Mouse (Mus musculus) hindbrain, embryonic 16.5 days (tissue): ENCODE results near the gene Foxo6. TPM values are rescaled to one million over a fixed set of nuclear protein-coding genes. Genes with fewer than 3 reads are reported as not detected.

Experiments
- ATAC-seq: fragments of 200-750 bp; cut with Nextera tagmentation; 2 replicates; pipeline ENCODE4 v1.8.0; 2017; ENCODE audit warnings: moderate TSS enrichment, moderate library complexity
- H3K27ac ChIP-seq: fragments of 300-500 bp; sonication (generic); 2 replicates; pipeline ENCODE4 v1.5.1; 2014; ENCODE audit warnings: low read depth, mild to moderate bottlenecking, control low read depth, low read length, moderate library complexity
- H3K27me3 ChIP-seq: fragments of 300-500 bp; sonication (generic); replicated peaks from 2 replicates; pipeline ENCODE4 v1.6.1; 2014; ENCODE audit warnings: low read length; ENCODE audit not compliant: control insufficient read depth, insufficient read depth
- H3K36me3 ChIP-seq: fragments of 300-500 bp; sonication (generic); 2 replicates; pipeline ENCODE4 v1.6.1; 2014; ENCODE audit warnings: mild to moderate bottlenecking, low read length, moderate library complexity, mixed read lengths; ENCODE audit not compliant: control insufficient read depth, insufficient read depth
- H3K4me1 ChIP-seq: fragments of 300-500 bp; sonication (generic); 2 replicates; pipeline ENCODE4 v1.6.1; 2014; ENCODE audit warnings: low read depth, low read length; ENCODE audit not compliant: control insufficient read depth, insufficient read depth
- H3K4me2 ChIP-seq: fragments of 300-500 bp; sonication (generic); 2 replicates; pipeline ENCODE4 v1.6.1; 2014; ENCODE audit warnings: mild to moderate bottlenecking, low read length, control low read depth, moderate library complexity
- H3K4me3 ChIP-seq: fragments of 300-500 bp; sonication (generic); 2 replicates; pipeline ENCODE4 v1.5.1; 2014; ENCODE audit warnings: mild to moderate bottlenecking, low read length, control low read depth, moderate library complexity
- H3K9ac ChIP-seq: fragments of 300-500 bp; sonication (generic); 2 replicates; pipeline ENCODE4 v1.6.1; 2014; ENCODE audit warnings: low read depth, mild to moderate bottlenecking, control low read depth, low read length, moderate library complexity
- H3K9me3 ChIP-seq: fragments of 300-500 bp; sonication (generic); 2 replicates; pipeline ENCODE4 v1.6.1; 2014; ENCODE audit warnings: mild to moderate bottlenecking, low read length, moderate library complexity; ENCODE audit not compliant: control insufficient read depth
- WGBS: fragments of 180-500 bp; shearing (Covaris S2); extraction: QIAGEN DNeasy Blood & Tissue Kit; methylation state at CpG from one replicate; pipeline ENCODE4 v1.1.7; 2014; 5-methylcytosine and 5-hydroxymethylcytosine counted together
- polyA plus RNA-seq: library from polyadenylated mRNA; unstranded; fragments of >200 nt; fragmentation: Nextera tagmentation; extraction: Ambion mirVana; gene quantifications from 2 replicates; pipeline ENCODE4 v1.2.1, GENCODE M21; 2015

Gene Foxo6
- polyA plus RNA-seq, result 0.85 and 1.1 TPM in 2 replicates

DNA sequence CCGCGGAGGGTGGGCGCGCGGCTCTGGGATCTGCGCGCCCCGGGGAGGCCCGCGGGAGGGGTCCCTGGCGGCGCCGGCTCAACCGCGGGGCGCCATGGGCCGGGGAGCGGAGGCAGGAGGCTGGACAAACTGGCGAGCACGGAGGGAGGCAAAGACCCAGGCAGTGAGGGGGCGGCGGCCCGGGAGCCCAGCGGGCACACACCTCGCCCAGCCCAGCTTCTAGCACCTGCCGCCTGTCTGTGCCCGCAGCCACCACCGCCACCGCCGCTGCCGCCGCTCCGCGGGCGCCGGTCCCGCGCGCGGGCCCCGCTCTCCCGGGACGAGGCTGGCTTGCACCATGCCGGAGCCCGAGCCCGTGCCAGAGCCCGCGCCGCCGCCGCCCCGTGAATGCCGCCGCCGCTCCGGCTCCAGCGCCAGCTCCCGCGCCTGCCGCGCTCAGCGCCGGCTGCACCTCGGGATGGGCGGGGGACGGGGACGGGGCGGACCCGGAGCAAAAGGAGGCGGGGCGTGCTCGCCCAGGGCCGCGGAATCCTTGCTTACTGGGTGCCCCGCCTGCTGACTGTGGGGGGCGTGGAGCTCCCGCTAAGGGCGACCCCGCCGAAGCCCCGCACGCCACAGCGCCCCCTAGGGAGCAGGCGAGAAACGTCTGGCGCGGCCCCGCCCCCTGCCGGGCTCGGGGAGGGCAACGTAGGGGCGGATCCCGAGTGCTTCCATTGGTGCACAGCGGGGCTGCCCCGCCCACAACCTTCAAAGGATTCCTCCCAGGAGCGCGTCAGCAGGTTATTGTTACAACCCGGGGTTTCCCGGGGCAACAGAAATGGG lies at the start of gene Foxo6:
TSS of gene Foxo6 (minus strand) at position 60 of the 822 bp plus-strand sequence.
- Histone ChIP-seq H3K27ac (peak within 1 kb of the TSS; percentile 82), H3K9ac (peak within 1 kb of the TSS; percentile 85), H3K9me3 (no peaks in the 10 kb centered on the region), H3K4me3 (peak within 1 kb of the TSS; percentile 84), H3K4me1 (peaks cover 36% of the 10 kb centered on the region), H3K4me2 (peak within 1 kb of the TSS; percentile 98), H3K36me3 (no peaks in the 10 kb centered on the region), H3K27me3 (no peaks in the 10 kb centered on the region)
- WGBS, result under 1% methylated on average over 65 of the region's 99 CpGs
- ATAC-seq, result peak; percentile 88

DNA sequence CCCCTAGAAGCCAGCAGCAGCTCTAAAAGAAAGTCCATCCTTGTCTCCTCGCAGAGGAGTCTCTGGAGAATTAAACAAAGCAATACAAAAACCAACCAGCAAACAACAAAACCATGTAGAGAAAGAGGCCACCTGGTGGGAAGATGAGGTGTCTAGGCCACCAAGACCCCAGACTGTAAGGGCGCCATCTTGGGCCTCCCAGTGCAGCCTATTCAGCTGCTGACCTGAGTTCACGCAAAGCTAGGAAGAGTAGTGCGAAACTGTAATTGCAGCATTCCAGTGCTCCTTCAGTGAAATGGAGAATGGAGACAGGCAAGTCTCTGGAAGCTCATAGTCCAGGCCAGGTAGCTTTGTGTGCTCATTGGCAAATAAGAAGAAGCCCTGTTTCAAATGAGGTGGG lies 47.2 kb upstream of the Foxo6 start:
- no peak overlapping the region for H3K9ac ChIP-seq
- no peaks in the 10 kb centered on the region for H3K36me3 ChIP-seq
- H3K27ac ChIP-seq, result no peak overlapping the region
- H3K4me1 ChIP-seq, result peaks cover 10% of the 10 kb centered on the region
- 93% methylated on average over 4 of the region's 4 CpGs for WGBS
- H3K27me3 ChIP-seq, result no peaks in the 10 kb centered on the region
- no peak overlapping the region for H3K4me3 ChIP-seq
- no peak for ATAC-seq
- H3K4me2 ChIP-seq, result no peak overlapping the region
- H3K9me3 ChIP-seq, result no peaks in the 10 kb centered on the region

DNA sequence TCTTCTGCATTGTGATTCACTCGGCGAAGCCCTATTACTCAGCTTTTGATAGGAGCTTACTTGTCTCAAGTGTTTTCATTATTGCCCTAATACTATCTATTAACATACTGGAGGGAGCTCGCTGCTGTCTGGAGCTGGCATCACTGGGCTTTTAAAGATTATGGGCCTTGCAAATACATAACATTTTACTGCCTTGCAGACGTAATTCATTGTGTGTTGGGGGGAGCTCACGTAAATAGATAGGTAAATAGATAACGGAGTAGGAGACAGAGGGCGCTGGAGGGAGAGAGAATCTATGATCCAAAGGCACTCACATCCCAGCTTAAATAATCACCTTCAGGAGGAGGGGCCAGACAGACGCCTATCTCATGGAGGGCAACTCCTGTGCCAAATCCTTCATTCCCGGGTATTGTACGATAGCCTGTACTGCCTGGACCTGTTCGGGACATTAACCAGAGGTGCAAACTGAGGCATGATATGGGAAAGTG lies 45.8 kb upstream of the Foxo6 start:
- peak; percentile 81 for ATAC-seq
- Histone ChIP-seq H3K4me1 (peaks cover 10% of the 10 kb centered on the region), H3K27ac (peak overlapping the region; percentile 39; the same call in 1 of the 2 replicates), H3K4me2 (peak overlapping the region; percentile 27), H3K4me3 (no peak overlapping the region), H3K27me3 (no peaks in the 10 kb centered on the region), H3K9me3 (no peaks in the 10 kb centered on the region), H3K36me3 (no peaks in the 10 kb centered on the region), H3K9ac (peak overlapping the region; percentile 22; the same call in 1 of the 2 replicates)
- WGBS, result 20% methylated on average over 11 of the region's 11 CpGs

DNA sequence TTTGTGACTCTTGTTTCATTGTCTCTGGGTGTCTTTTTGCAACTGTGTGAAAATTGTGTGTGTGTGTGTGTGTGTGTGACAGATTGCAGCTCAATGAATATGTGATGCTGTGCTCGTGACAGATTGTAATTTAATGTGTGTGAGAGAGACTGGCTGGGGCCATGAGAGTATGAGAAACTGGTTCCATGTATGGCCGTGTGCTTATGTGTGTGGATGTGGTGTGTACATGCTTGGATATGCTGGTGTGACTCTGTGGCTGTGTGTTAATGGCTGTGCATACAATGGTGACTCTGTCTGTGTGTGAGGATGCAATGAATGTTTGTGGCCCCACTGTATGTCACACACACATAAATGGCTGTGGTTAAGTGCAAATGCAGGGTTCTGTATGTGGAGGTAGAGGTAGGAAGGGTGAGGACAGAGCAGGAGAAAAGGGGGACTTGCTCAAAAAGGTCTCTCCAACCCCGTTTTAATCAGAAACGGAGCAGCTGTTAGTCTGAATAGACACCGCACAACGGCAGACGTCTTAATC lies 45.3 kb upstream of the Foxo6 start:
- H3K4me1 ChIP-seq, result peaks cover 10% of the 10 kb centered on the region
- H3K9me3 ChIP-seq, result no peaks in the 10 kb centered on the region
- H3K9ac ChIP-seq, result 0 out of 2 replicates have a peak overlapping the region, but pooled peaks have one; percentile 26
- H3K27me3 ChIP-seq, result no peaks in the 10 kb centered on the region
- ATAC-seq, result peak; percentile 71
- H3K27ac ChIP-seq, result 0 out of 2 replicates have a peak overlapping the region, but pooled peaks have one; percentile 18
- no peaks in the 10 kb centered on the region for H3K36me3 ChIP-seq
- no peak overlapping the region for H3K4me2 ChIP-seq
- no peak overlapping the region for H3K4me3 ChIP-seq
- 29% methylated on average over 7 of the region's 7 CpGs for WGBS

DNA sequence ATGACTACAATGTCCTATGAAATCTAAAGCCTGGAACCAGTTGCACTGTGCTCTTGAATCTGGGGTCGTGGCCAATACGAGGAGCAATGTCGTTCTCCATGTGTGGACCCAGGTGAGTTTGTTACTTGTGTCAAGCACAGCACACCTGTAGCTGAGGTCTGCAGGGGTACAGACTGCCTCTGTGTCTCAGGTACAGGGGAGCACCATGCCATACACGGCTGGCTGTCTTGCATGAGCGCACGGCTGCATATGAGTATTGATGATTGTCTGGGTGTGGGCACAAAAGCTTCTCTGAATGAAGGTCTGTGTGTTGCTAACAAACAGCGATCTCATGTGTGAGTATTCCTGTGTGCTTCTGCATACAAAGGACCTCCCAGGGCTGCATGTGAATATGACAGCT lies 44.8 kb upstream of the Foxo6 start:
- peaks cover 10% of the 10 kb centered on the region for H3K4me1 ChIP-seq
- no peaks in the 10 kb centered on the region for H3K36me3 ChIP-seq
- H3K27ac ChIP-seq, result no peak overlapping the region
- H3K4me2 ChIP-seq, result no peak overlapping the region
- peak; percentile 37 for ATAC-seq
- H3K27me3 ChIP-seq, result no peaks in the 10 kb centered on the region
- no peaks in the 10 kb centered on the region for H3K9me3 ChIP-seq
- 65% methylated on average over 7 of the region's 7 CpGs for WGBS
- H3K4me3 ChIP-seq, result no peak overlapping the region
- no peak overlapping the region for H3K9ac ChIP-seq

DNA sequence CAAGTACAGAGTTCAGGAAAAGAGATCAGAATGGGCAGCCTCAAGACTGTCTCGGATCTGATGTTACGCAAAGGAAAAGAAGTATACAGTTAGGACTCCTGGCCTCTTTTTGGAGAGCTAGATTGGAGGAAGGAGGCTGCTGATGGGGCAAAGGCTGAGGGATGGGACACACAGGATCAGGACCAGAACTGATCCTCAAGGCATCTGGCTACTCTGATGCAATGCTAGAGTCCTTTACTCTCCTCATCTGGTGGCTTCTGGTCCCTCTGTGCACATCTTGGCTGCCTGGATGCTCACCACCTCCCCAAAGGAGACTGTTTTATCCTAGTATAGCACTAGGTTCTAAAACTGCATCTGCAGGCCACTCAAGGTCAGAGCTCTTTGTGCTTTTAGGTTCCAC lies 44.4 kb upstream of the Foxo6 start:
- Histone ChIP-seq H3K9ac (no peak overlapping the region), H3K4me1 (peaks cover 10% of the 10 kb centered on the region), H3K27me3 (no peaks in the 10 kb centered on the region), H3K36me3 (no peaks in the 10 kb centered on the region), H3K9me3 (no peaks in the 10 kb centered on the region), H3K4me2 (no peak overlapping the region), H3K27ac (no peak overlapping the region), H3K4me3 (no peak overlapping the region)
- no peak for ATAC-seq
- 98% methylated on average over 2 of the region's 2 CpGs for WGBS

DNA sequence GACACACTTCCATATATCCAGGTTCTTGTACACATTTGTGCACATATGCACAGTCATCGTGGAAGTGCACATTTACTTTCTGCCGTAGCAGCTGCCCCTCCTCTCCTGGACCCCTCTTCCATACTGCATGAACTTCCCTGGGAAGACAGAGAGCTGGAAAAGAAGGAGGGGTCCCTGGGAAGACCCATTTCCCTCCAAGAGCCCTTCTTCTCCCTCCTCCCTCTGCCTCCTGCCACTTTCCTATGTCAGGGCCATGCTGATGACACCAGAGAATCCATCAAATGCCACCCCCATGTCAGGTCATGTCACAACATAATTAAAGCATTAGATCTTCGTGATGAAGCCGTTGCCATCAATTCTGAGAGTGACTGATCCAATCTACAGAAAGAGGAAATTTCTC lies 38.6 kb upstream of the Foxo6 start:
- Histone ChIP-seq H3K36me3 (no peaks in the 10 kb centered on the region), H3K9me3 (no peaks in the 10 kb centered on the region), H3K4me2 (no peak overlapping the region), H3K27ac (no peak overlapping the region), H3K27me3 (no peaks in the 10 kb centered on the region; the same call in 1 of the 2 replicates), H3K4me3 (no peak overlapping the region), H3K4me1 (no peaks in the 10 kb centered on the region), H3K9ac (no peak overlapping the region)
- 63% methylated on average over 4 of the region's 4 CpGs for WGBS
- ATAC-seq, result no peak

DNA sequence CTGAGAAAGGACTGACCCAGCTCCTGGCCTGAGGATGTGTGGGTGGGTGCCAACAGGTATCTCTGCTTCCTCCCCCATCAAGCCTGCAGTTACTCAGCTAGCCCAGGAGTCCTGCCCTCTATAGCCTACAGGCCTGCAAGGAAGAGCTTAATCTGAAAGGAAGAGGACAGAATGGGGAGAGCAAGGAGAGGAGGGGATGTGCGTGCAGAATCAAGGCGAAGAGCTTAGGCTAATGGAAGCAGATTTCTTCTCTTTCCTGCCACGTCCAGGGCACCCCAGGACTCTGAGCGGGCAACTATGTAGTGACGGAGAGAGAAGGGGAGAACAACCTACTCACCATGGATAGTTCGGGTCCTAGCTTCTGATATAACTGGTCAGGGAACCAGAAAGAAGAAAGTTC lies 37.9 kb upstream of the Foxo6 start:
- WGBS, result 80% methylated on average over 6 of the region's 6 CpGs
- Histone ChIP-seq H3K4me3 (no peak overlapping the region), H3K27me3 (no peaks in the 10 kb centered on the region; the same call in 1 of the 2 replicates), H3K9me3 (no peaks in the 10 kb centered on the region), H3K4me1 (no peaks in the 10 kb centered on the region), H3K27ac (no peak overlapping the region), H3K4me2 (no peak overlapping the region), H3K9ac (no peak overlapping the region), H3K36me3 (no peaks in the 10 kb centered on the region)
- no peak for ATAC-seq

DNA sequence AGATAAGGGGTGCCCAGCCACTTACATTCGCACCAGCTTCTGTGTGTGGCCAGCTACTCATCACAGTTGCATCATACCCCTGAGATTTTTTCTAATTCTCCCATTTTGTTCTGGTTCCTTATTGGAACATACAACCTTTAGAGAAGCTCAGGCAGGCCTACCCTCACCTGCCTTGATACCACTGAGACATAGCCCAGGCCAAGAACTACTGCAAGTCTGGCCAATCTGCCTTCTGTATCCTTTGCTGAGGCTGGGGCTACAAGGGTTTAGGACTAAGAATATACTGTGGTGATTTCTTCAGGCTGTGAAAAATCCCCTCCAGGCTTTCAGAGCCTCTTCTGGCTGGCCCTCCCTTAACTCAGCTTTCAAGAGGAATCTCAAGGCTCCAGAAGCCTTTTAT lies 36.7 kb upstream of the Foxo6 start:
- H3K4me2 ChIP-seq, result no peak overlapping the region
- H3K4me1 ChIP-seq, result no peaks in the 10 kb centered on the region
- ATAC-seq, result no peak
- no peak overlapping the region for H3K27ac ChIP-seq
- H3K27me3 ChIP-seq, result no peaks in the 10 kb centered on the region; the same call in 1 of the 2 replicates
- no peak overlapping the region for H3K4me3 ChIP-seq
- H3K9me3 ChIP-seq, result no peaks in the 10 kb centered on the region
- 88% methylated on average over 1 of the region's 1 CpGs for WGBS
- no peaks in the 10 kb centered on the region for H3K36me3 ChIP-seq
- no peak overlapping the region for H3K9ac ChIP-seq
